Mouse (Mus musculus) cerebellum, postnatal 4 days (tissue): ENCODE measurements around the gene Ugp2.

Experiments
- DNase-seq, 2 experiments: peaks; one replicate each; pipeline ENCODE4 v3.0.0; 2022; ENCODE audit warnings: low spot score in 2 of 2, mixed read lengths in 1 of 2

Ugp2 gene

GRCm38 (mm10) chr11:21371122-21371806 lies at the start of gene Ugp2:
Gene Ugp2 (minus strand): TSS chr11:21371201.
- DNase-seq: peak; percentile 97 to 98

- no peak for DNase-seq
Observed at GRCm38 (mm10) chr11:21414911-21415381, 43.9 kb upstream of the Ugp2 start.

- DNase-seq: no peak
Observed at GRCm38 (mm10) chr11:21406668-21407067, 35.7 kb upstream of the Ugp2 start.

DNA sequence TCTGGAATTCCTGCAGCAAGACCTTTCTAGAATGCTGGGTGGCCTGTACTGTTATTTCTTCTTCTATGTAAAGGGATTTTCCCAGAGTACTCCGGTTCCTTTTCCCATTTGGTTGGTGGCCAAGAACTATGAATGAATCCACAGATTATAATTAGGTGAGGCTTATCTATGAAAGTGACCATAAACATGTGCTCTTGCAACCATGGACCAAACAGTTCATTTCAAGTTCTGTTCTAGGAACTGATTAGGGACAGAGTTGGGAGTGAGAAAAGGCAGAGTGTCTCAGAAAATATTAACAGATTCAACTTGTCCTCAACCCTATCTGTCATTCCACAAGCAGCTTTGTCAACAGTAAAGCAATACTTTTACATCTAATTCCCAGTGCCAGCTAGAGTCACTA lies 35.1 kb upstream of the Ugp2 start:
- no peak for DNase-seq

GRCm38 (mm10) chr11:21403877-21404276 lies 32.9 kb upstream of the Ugp2 start:
- DNase-seq: no peak

DNA sequence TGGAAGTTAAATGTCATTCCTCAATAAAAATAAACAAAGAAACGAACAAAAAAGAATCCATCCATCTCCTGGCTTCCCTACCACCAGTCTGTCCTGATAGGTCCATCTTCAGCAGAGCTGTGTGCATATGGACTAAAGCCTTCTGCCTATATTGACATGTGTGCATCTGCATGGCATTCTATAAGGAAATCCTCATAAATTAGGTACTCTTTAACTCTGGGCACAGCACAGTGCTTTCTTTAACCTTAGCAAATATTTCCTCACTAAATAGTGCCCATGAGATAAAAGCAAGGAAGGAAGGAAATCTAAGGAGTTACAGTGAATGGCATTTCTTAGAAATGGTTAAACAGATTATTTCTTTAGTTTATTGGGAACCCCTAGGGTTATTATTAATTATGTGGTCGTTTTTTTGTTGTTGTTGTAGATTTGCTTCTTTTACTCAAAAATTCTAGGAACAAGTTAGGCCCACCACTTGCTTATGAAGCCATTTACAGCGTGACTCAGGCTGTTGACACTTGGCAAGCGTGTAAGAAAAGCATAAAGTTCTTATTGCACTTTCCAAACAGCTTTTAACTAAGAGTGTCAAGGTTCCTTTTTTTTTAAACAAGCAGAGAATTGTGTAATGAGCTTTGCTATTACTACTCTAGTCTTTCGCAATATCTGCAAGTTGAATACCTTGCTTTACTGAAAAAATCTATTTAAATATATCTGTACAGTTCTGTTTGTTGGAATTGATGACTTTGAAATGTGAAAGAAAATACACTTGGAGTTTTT lies 31.7 kb upstream of the Ugp2 start:
- DNase-seq: no peak

GRCm38 (mm10) chr11:21401248-21401647 lies 30.2 kb upstream of the Ugp2 start:
- DNase-seq: no peak

DNA sequence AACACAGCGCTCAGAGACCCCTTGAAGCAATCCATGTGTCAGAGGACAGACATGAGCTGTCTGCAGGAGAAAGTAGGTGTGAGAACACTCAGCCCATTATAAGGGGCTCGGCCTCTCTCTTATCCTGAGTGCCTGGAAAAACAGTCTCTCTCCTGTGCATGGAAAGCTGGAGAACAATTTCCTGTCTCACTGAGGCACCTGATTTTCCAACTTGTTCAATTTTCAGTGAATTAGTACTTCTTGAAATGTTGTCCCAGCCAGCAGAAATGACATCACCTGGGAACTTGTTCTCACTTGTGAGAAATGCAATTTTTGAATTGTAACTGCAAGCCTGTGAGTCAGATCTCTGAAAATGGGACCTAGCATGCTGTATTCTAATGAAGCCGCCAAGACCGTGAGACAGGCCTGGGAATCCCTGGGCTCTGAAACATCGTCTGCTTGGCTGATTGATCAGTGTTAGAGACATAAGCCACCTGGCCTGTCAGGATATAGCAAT lies 28.2 kb upstream of the Ugp2 start:
- DNase-seq: no peak

DNA sequence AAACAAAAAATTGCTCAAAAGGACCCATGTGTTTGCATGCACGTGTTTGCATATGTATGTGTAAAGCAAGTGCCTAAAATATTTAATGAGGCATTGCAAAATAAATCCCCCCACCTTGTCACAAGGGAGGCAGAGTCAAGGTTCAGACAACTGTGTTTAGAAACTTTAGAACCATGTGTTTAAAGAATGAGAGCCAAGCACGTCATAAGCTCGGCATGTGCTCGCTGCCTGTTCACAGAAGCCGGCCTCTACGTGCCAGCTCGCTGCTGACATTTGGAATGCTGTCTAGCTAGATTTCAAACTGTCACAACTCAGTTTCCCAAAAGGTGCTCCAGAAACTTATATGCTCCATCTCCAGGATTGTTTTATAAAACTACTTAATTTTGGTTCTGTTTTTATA lies 27.5 kb upstream of the Ugp2 start:
- no peak for DNase-seq

- DNase-seq: no peak
Observed at GRCm38 (mm10) chr11:21386790-21387189, 15.8 kb upstream of the Ugp2 start.

GRCm38 (mm10) chr11:21374096-21374495 lies 3.1 kb upstream of the Ugp2 start:
- no peak for DNase-seq

- peak in 1 of 2 experiments; percentile 39 for DNase-seq
Observed at GRCm38 (mm10) chr11:21370399-21371121, 441 bp downstream of the Ugp2 start.

GRCm38 (mm10) chr11:21369248-21370016 lies 1.6 kb downstream of the Ugp2 start:
- no peak for DNase-seq

DNA sequence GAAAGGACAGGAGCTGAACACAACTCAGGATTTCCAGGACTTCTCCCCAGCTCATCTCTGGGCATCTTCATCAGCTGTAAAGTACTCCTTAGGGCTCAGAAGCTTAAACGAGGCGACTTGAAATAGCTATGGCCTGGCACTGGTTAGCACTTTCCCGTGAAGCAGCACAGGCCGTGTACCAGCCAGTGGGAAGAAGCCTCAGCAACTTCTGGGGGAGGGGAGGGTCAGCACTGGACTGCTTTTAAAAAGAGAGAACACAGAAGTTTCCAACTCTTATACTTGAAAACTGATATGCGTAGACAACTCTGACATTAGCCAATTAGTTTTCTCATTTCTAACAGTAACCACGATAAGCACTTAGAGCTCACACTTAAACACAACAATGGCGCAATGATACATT lies 2.5 kb downstream of the Ugp2 start:
- no peak for DNase-seq

DNA sequence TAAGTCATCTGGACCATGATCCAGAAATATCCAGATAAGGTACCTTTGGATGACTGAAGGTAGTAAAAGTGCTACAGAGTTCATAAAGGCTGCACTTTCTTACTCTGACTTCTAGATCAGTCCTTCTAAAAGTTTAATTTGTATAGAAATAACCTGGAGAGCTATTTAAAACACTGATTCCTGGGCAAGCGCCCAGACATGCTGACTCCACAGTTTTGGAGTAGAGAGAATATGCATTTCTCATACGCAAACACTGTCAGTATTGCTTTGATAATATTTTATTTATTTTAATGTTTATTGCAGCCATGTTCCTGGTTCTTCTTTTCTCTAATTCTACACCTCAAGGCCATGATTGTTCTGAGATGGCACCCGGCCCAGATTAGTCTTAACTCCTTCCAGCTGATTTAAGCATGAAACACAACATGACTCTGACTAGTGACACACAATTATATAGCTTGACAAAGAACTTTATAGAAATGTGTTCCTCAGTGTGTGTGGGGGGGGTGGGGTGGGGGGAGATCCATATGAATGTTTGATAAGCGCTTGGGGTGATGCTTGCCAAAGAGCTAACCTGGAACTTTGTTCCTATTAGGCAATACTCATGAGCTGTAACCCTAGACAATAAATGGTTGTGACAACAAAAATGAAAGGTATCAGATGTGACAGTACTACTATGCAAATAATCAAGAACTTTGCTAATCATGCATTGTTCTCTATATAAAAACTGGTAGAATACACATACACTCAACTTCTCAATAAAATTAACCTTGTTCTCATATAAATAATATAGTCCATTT lies 7.7 kb downstream of the Ugp2 start:
- DNase-seq: no peak

GRCm38 (mm10) chr11:21351296-21351695 lies 19.7 kb downstream of the Ugp2 start:
- no peak for DNase-seq

DNA sequence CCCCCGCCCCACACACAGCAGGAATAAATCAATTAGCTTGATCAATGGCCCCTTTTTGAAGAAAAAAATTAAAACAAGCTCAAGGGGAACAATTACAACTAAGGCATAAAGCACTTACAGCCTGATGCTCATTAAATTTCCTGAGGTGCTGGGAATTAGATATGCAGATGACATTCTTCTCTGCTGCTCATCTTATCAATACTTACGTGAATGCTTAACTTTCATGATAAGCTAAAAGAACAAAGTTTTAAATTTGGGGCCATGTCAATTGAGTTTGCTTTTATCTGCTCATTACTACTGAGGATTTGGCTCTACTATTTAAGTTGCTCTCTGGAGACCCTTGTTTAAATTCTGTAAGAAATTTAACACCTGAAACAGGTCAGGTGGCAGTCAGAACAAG lies 22.1 kb downstream of the Ugp2 start:
- no peak for DNase-seq

DNA sequence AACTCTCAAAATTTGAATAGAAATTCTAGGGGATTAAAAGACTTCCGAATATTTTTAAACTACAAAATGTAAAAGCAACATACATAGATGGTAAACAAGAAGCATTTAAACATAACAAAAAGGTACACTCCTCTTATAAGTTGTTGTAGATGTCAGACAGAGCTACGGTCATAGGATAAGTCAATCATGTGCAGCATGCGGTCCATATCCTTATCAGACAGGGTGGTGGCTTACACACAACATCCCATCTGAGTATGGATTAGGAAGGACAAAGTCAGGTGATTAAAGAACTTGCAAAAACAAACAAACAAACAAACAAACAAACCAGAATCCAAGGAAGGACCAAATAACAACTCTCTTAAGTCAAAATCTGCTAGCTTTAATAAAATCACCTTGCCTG lies 25.0 kb downstream of the Ugp2 start:
- no peak for DNase-seq

DNA sequence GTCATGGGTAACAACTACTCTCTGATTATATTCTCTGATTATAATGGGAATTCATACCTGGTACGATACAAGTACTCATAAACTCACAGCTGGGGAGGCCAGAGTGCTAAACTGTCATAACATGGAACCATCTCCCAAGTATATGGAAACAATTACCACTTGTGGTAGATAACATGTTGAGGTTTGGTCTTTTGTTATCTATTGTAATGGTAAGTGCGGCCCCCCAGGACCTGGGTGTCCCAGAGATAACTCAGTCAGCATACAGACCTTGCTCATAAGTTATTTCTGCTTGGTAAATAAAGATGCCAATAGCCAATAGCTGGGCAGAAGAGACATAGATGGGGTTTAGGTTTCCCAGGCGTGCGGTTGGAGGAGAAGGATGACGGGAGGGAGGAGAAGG lies 27.5 kb downstream of the Ugp2 start:
- no peak for DNase-seq

GRCm38 (mm10) chr11:21339088-21339487 lies 31.9 kb downstream of the Ugp2 start:
- no peak for DNase-seq

- DNase-seq: no peak
Observed at GRCm38 (mm10) chr11:21337855-21338254, 33.1 kb downstream of the Ugp2 start.
